Mouse (Mus musculus): ENCODE measurements at regions not wholly inside any gene's neighbourhood (a gene's known extent, or its start where the extent isn't known, plus 50 kb on each side); places are given as distances from the start of the nearest gene placed in this dataset.
A peak's percentile ranks its signal among the peaks of the same experiment; 100 is the strongest.

GRCm38 (mm10) chr15:57644331-57644953 lies 167.0 kb upstream of the Slc22a22 start:
- Histone ChIP-seq H3K9me3 (no peaks in the 10 kb centered on the region), H3K4me3 (no peak overlapping the region), H3K27ac (replicated peaks) (no peak overlapping the region), H3K27me3 (replicated peaks) (no peaks in the 10 kb centered on the region), H3K4me1 (peaks cover 2% of the 10 kb centered on the region; the same call in 1 of the 2 replicates), H3K4me2 (no peak overlapping the region), H3K36me3 (no peaks in the 10 kb centered on the region), H3K9ac (no peak overlapping the region)
- no peak for ATAC-seq (ENCODE audit: extremely low read depth, insufficient number of reproducible peaks, low FRiP score, low TSS enrichment)
- WGBS: 51% methylated on average over 11 of the region's 11 CpGs

GRCm38 (mm10) chr15:57639115-57639514 lies 161.7 kb upstream of the Slc22a22 start:
- no peak overlapping the region for H3K4me3 ChIP-seq
- H3K4me1 ChIP-seq: no peaks in the 10 kb centered on the region
- 0 out of 2 replicates have a peak, but pooled peaks cover 8% of the 10 kb centered on the region for H3K27me3 ChIP-seq (replicated peaks)
- H3K27ac ChIP-seq (replicated peaks): no peak overlapping the region
- 59% methylated on average over 7 of the region's 7 CpGs for WGBS
- no peak for ATAC-seq (ENCODE audit: extremely low read depth, insufficient number of reproducible peaks, low FRiP score, low TSS enrichment)
- H3K9ac ChIP-seq: no peak overlapping the region
- H3K9me3 ChIP-seq: no peaks in the 10 kb centered on the region
- H3K4me2 ChIP-seq: no peak overlapping the region
- H3K36me3 ChIP-seq: no peaks in the 10 kb centered on the region

- Histone ChIP-seq H3K27ac (replicated peaks) (no peak overlapping the region), H3K9me3 (no peaks in the 10 kb centered on the region), H3K4me2 (no peak overlapping the region), H3K9ac (no peak overlapping the region), H3K4me1 (no peaks in the 10 kb centered on the region), H3K4me3 (no peak overlapping the region), H3K27me3 (replicated peaks) (no peaks in the 10 kb centered on the region), H3K36me3 (no peaks in the 10 kb centered on the region)
- WGBS: 75% methylated on average over 3 of the region's 3 CpGs
- no peak for ATAC-seq (ENCODE audit: extremely low read depth, insufficient number of reproducible peaks, low FRiP score, low TSS enrichment)
These were observed 155.6 kb upstream of the Slc22a22 start for GRCm38 (mm10) chr15:57633067-57633466.

GRCm38 (mm10) chr15:57632537-57632936 lies 155.1 kb upstream of the Slc22a22 start:
- WGBS: 77% methylated on average over 8 of the region's 8 CpGs
- no peak overlapping the region for H3K4me2 ChIP-seq
- H3K27me3 ChIP-seq (replicated peaks): no peaks in the 10 kb centered on the region
- no peak overlapping the region for H3K27ac ChIP-seq (replicated peaks)
- no peak overlapping the region for H3K4me3 ChIP-seq
- ATAC-seq (ENCODE audit: extremely low read depth, insufficient number of reproducible peaks, low FRiP score, low TSS enrichment): no peak
- no peak overlapping the region for H3K9ac ChIP-seq
- no peaks in the 10 kb centered on the region for H3K4me1 ChIP-seq
- no peaks in the 10 kb centered on the region for H3K36me3 ChIP-seq
- no peaks in the 10 kb centered on the region for H3K9me3 ChIP-seq

GRCm38 (mm10) chr15:57618466-57618865 lies 141.0 kb upstream of the Slc22a22 start:
- Histone ChIP-seq H3K9me3 (no peaks in the 10 kb centered on the region), H3K9ac (no peak overlapping the region), H3K4me2 (no peak overlapping the region), H3K4me1 (no peaks in the 10 kb centered on the region), H3K27me3 (replicated peaks) (no peaks in the 10 kb centered on the region), H3K27ac (replicated peaks) (no peak overlapping the region), H3K36me3 (no peaks in the 10 kb centered on the region), H3K4me3 (no peak overlapping the region)
- no peak for ATAC-seq (ENCODE audit: extremely low read depth, insufficient number of reproducible peaks, low FRiP score, low TSS enrichment)
- 71% methylated on average over 6 of the region's 6 CpGs for WGBS

- ATAC-seq (ENCODE audit: extremely low read depth, insufficient number of reproducible peaks, low FRiP score, low TSS enrichment): no peak
- 53% methylated on average over 11 of the region's 11 CpGs for WGBS
- H3K9ac ChIP-seq: no peak overlapping the region
- H3K4me3 ChIP-seq: no peak overlapping the region
- H3K4me1 ChIP-seq: no peaks in the 10 kb centered on the region
- H3K9me3 ChIP-seq: no peaks in the 10 kb centered on the region
- H3K36me3 ChIP-seq: no peaks in the 10 kb centered on the region
- peaks cover 2% of the 10 kb centered on the region; the same call in 1 of the 2 replicates for H3K27me3 ChIP-seq (replicated peaks)
- no peak overlapping the region for H3K4me2 ChIP-seq
- no peak overlapping the region for H3K27ac ChIP-seq (replicated peaks)
These were observed 139.5 kb upstream of the Slc22a22 start for GRCm38 (mm10) chr15:57616880-57617391.

GRCm38 (mm10) chr15:57610006-57610405 lies 132.6 kb upstream of the Slc22a22 start:
- WGBS: 79% methylated on average over 2 of the region's 2 CpGs
- no peak for ATAC-seq (ENCODE audit: extremely low read depth, insufficient number of reproducible peaks, low FRiP score, low TSS enrichment)
- H3K36me3 ChIP-seq: no peaks in the 10 kb centered on the region

GRCm38 (mm10) chr15:57608519-57608918 lies 131.1 kb upstream of the Slc22a22 start:
- H3K4me3 ChIP-seq: no peak overlapping the region
- no peaks in the 10 kb centered on the region for H3K36me3 ChIP-seq
- H3K9ac ChIP-seq: no peak overlapping the region
- H3K9me3 ChIP-seq: no peaks in the 10 kb centered on the region
- H3K27me3 ChIP-seq (replicated peaks): peaks cover 3% of the 10 kb centered on the region; the same call in 1 of the 2 replicates
- no peaks in the 10 kb centered on the region for H3K4me1 ChIP-seq
- 82% methylated on average over 3 of the region's 3 CpGs for WGBS
- H3K27ac ChIP-seq (replicated peaks): no peak overlapping the region
- no peak overlapping the region for H3K4me2 ChIP-seq
- no peak for ATAC-seq (ENCODE audit: extremely low read depth, insufficient number of reproducible peaks, low FRiP score, low TSS enrichment)

More at GRCm38 (mm10) chr15:57610006-57610405, 132.6 kb upstream of the Slc22a22 start:
- Histone ChIP-seq H3K9me3 (no peaks in the 10 kb centered on the region), H3K27ac (replicated peaks) (no peak overlapping the region), H3K4me3 (no peak overlapping the region), H3K27me3 (replicated peaks) (peaks cover 3% of the 10 kb centered on the region; the same call in 1 of the 2 replicates), H3K9ac (no peak overlapping the region), H3K4me2 (no peak overlapping the region), H3K4me1 (no peaks in the 10 kb centered on the region)

- 13% methylated on average over 6 of the region's 6 CpGs for WGBS
- ATAC-seq (ENCODE audit: extremely low read depth, insufficient number of reproducible peaks, low FRiP score, low TSS enrichment): no peak
- Histone ChIP-seq H3K4me2 (no peak overlapping the region), H3K36me3 (no peaks in the 10 kb centered on the region), H3K4me3 (no peak overlapping the region), H3K27me3 (replicated peaks) (no peaks in the 10 kb centered on the region), H3K9ac (no peak overlapping the region), H3K27ac (replicated peaks) (no peak overlapping the region), H3K4me1 (no peaks in the 10 kb centered on the region), H3K9me3 (no peaks in the 10 kb centered on the region)
These were observed 123.1 kb upstream of the Slc22a22 start for GRCm38 (mm10) chr15:57600562-57600961.

- H3K36me3 ChIP-seq: no peaks in the 10 kb centered on the region
- H3K4me1 ChIP-seq: peaks cover 35% of the 10 kb centered on the region
- 56% methylated on average over 4 of the region's 4 CpGs for WGBS
- H3K9me3 ChIP-seq: no peaks in the 10 kb centered on the region
- no peaks in the 10 kb centered on the region for H3K27me3 ChIP-seq (replicated peaks)
- no peak overlapping the region for H3K9ac ChIP-seq
- no peak overlapping the region for H3K4me2 ChIP-seq
- H3K27ac ChIP-seq (replicated peaks): no peak overlapping the region
- H3K4me3 ChIP-seq: no peak overlapping the region
- no peak for ATAC-seq (ENCODE audit: extremely low read depth, insufficient number of reproducible peaks, low FRiP score, low TSS enrichment)
These were observed 116.0 kb upstream of the Slc22a22 start for GRCm38 (mm10) chr15:57593326-57594004.

- Histone ChIP-seq H3K9me3 (no peaks in the 10 kb centered on the region), H3K4me3 (no peak overlapping the region), H3K9ac (no peak overlapping the region; the same call in 1 of the 2 replicates), H3K27ac (replicated peaks) (peak overlapping the region; percentile 16; the same call in 1 of the 2 replicates), H3K36me3 (no peaks in the 10 kb centered on the region), H3K27me3 (replicated peaks) (no peaks in the 10 kb centered on the region), H3K4me1 (peaks cover 35% of the 10 kb centered on the region), H3K4me2 (no peak overlapping the region)
- no peak; the same call in 1 of the 2 replicates for ATAC-seq (ENCODE audit: extremely low read depth, insufficient number of reproducible peaks, low FRiP score, low TSS enrichment)
- WGBS: 23% methylated on average over 7 of the region's 7 CpGs
These were observed 113.3 kb upstream of the Slc22a22 start for GRCm38 (mm10) chr15:57590597-57591219.

Measured in heart, embryonic 13.5 days (tissue).